Mouse (Mus musculus): ENCODE measurements around the gene Zfp457. TPM values are rescaled to one million over a fixed set of nuclear protein-coding genes. Genes with fewer than 3 reads are reported as not detected.

The Zfp457 gene
- 0.24 and 0.81 TPM in 2 replicates for total RNA-seq (2015)
- 1.6 TPM in 1 of 2 replicates, not detected in the other for total RNA-seq (2017)

DNA sequence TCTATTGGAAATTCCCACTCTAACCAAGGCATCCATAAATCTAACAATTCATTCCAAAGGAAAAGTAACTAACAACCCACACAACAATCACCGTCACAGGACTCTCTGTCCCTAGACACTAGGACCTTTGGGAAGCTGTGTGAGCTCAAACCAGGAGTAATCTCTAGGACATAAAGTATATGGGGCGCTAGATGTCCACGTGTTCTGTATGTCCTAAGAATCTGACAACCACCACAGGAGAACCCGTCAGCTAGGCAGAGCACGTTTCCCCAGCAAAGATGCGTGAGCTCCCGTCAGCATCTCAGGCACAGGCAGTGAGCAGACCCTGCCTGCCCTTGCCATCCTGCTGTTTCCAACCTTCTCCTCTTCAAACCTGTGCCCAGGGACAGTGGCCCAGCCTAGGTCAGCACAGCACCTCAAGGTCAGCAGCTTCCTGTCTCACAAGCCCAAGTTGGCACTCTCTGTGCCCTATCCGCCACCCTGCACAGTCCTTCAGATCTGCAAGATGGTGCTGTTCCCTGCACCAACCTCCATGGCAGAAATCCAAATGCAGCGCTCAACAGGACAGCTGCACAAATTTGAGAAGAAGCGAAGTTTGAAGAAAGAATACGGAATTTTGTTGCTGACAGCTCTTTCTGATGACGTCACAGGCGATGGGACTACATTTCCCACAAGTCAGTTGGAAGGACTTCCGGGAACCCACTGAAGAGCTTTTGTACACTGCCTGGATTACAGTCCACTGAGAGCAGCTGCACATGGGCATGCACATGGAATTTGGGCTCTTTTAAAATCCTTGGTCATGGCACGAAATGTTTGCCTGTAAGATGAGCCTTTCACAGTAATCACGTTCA, at the start of gene Zfp457:
Zfp457 (minus strand) TSS at position 664 of the 851 bp plus-strand sequence.
- ATAC-seq (replicated peaks; ENCODE audit: poor library complexity): peak; percentile 97

DNA sequence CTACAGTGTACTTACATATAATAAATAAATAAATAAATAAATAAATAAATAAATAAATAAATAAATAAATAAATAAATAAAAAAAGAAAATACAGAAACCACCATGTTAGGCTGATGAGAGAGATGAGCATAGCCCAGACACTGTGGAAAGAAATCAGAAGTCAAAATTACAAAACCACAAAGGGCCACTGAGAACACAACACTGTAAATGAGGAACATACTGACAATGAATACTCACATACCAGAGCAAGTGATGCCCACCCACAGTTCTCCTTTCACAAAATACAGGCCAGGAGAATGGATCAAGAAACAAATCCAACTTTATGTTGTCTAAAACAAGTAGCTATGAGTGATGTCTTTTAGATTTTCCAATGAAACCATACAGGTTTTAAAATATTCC, 45.6 kb upstream of the Zfp457 start:
- ATAC-seq (replicated peaks; ENCODE audit: poor library complexity): peak; percentile 72

- ATAC-seq (replicated peaks; ENCODE audit: poor library complexity): peak; percentile 89
Measured at GRCm38 (mm10) chr13:67343422-67343821, 37.1 kb upstream of the Zfp457 start.

DNA sequence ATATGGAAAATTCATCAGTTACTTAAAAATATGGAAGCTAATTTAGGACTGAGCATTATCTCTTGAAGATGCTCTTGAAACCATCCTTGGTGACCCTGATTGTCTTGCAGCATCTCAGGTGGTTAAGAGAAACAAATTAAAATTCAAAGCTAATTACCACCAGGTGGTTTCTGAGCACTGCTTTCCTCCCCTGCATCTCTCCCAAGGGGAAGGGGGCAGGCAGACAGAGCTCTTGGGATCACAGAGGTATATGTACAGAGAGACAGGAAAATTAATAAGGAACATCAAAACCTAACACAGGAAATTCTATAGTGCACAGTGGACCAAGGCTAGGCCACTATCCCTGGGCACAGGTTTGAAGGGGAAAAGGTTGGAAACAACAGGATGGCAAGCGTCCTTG, 26.6 kb upstream of the Zfp457 start:
- peak; percentile 15; the same call in 1 of the 2 replicates for ATAC-seq (replicated peaks; ENCODE audit: poor library complexity)

- ATAC-seq (replicated peaks; ENCODE audit: poor library complexity): peak; percentile 96
Measured at GRCm38 (mm10) chr13:67332019-67332724, 25.9 kb upstream of the Zfp457 start, which contains the start of gene Zfp595. TSS of gene Zfp595 (minus strand) at chr13:67332570.

GRCm38 (mm10) chr13:67306718-67307117, 433 bp upstream of the Zfp457 start:
- peak; percentile 7 for ATAC-seq (replicated peaks; ENCODE audit: poor library complexity)

GRCm38 (mm10) chr13:67278314-67278713, 28.0 kb downstream of the Zfp457 start, which contains the start of gene Zfp458:
TSS of gene Zfp458 (minus strand) at chr13:67278466.
- no peak for ATAC-seq (replicated peaks; ENCODE audit: poor library complexity)

DNA sequence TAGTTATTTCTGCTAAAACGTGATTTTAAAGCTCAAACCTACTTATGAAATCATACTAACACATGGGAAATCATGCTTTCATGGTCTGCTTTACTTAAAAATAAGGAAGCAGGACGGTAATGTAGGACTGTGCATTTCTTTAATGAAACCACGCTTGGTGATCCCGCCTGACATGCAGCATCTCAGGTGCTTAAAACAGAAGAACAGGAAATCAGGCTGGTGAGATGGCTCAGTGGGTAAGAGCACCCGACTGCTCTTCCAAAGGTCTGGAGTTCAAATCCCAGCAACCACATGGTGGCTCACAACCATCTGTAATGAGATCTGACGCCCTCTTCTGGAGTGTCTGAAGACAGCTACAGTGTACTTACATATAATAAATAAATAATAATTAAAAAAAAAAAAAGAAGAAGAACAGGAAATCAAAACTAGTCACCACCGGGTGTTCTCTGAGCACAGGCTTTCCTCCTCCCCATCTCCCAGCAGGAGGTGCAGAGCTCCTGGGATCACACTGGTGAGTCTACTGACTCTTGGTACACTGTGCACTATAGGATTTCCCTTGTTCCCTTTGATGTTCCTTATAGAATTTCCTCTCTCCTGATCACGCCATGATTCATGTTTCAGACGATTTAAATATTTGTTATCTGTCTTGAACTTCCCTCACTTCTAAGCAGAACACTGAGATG, 36.8 kb downstream of the Zfp457 start:
- ATAC-seq (replicated peaks; ENCODE audit: poor library complexity): peak; percentile 46

- peak; percentile 99 for ATAC-seq (replicated peaks; ENCODE audit: poor library complexity)
Measured at GRCm38 (mm10) chr13:67268568-67269369, 37.5 kb downstream of the Zfp457 start.

Other genes with a start within 250 kb of the Zfp457 start
- 4.6 and 6.0 TPM in 2 replicates for gene Zfp712, start 245.3 kb downstream of the Zfp457 start, total RNA-seq (2015)
- gene Zfp712, start 245.3 kb downstream of the Zfp457 start, total RNA-seq (2017): 4.1 and 5.3 TPM in 2 replicates
- gene Zfp708, start 208.5 kb downstream of the Zfp457 start, total RNA-seq (2015): 5.6 and 6.9 TPM in 2 replicates
- 1.0 and 4.0 TPM in 2 replicates for gene Zfp708, start 208.5 kb downstream of the Zfp457 start, total RNA-seq (2017)
- gene Gm28557, start 197.9 kb downstream of the Zfp457 start, total RNA-seq (2015): 2.1 and 3.0 TPM in 2 replicates
- gene Gm28557, start 197.9 kb downstream of the Zfp457 start, total RNA-seq (2017): 3.9 and 4.6 TPM in 2 replicates
- gene Rslcan18, start 190.2 kb downstream of the Zfp457 start, total RNA-seq (2015): 1.3 and 1.6 TPM in 2 replicates
- 0.20 TPM in 1 of 2 replicates, not detected in the other for gene Rslcan18, start 190.2 kb downstream of the Zfp457 start, total RNA-seq (2017)
- 4.1 and 4.7 TPM in 2 replicates for gene Zfp759, start 184.8 kb downstream of the Zfp457 start, total RNA-seq (2015)
- gene Zfp759, start 184.8 kb downstream of the Zfp457 start, total RNA-seq (2017): 4.3 and 8.5 TPM in 2 replicates
- 6.4 and 8.3 TPM in 2 replicates for gene Rsl1, start 133.3 kb downstream of the Zfp457 start, total RNA-seq (2015)
- gene Rsl1, start 133.3 kb downstream of the Zfp457 start, total RNA-seq (2017): 4.9 and 7.2 TPM in 2 replicates
- gene Zfp455, start 112.0 kb downstream of the Zfp457 start, total RNA-seq (2015): 2.2 and 4.7 TPM in 2 replicates
- 0.58 and 3.6 TPM in 2 replicates for gene Zfp455, start 112.0 kb downstream of the Zfp457 start, total RNA-seq (2017)
- gene Zfp458, start 28.0 kb downstream of the Zfp457 start, total RNA-seq (2015): 8.0 and 8.1 TPM in 2 replicates
- 5.7 and 6.4 TPM in 2 replicates for gene Zfp458, start 28.0 kb downstream of the Zfp457 start, total RNA-seq (2017)
- gene Zfp595, start 26.1 kb upstream of the Zfp457 start, total RNA-seq (2015): 5.7 and 8.7 TPM in 2 replicates
- 3.7 and 8.6 TPM in 2 replicates for gene Zfp595, start 26.1 kb upstream of the Zfp457 start, total RNA-seq (2017)
- 0.72 and 1.5 TPM in 2 replicates for gene Gm28044, start 54.1 kb upstream of the Zfp457 start, total RNA-seq (2015)
- 17.2 and 21.1 TPM in 2 replicates for gene Gm28044, start 54.1 kb upstream of the Zfp457 start, total RNA-seq (2017)
- 10.4 and 12.6 TPM in 2 replicates for gene Zfp953, start 54.1 kb upstream of the Zfp457 start, total RNA-seq (2015)
- gene Zfp953, start 54.1 kb upstream of the Zfp457 start, total RNA-seq (2017): 7.4 and 10.9 TPM in 2 replicates
- 1.7 and 2.1 TPM in 2 replicates for gene Gm28041, start 69.2 kb upstream of the Zfp457 start, total RNA-seq (2015)
- gene Gm28041, start 69.2 kb upstream of the Zfp457 start, total RNA-seq (2017): 1.00 and 1.2 TPM in 2 replicates
- gene Zfp456, start 69.3 kb upstream of the Zfp457 start, total RNA-seq (2015): 4.8 and 5.2 TPM in 2 replicates
- gene Zfp456, start 69.3 kb upstream of the Zfp457 start, total RNA-seq (2017): 3.5 and 4.8 TPM in 2 replicates
- gene Zfp429, start 93.3 kb upstream of the Zfp457 start, total RNA-seq (2015): 10.0 and 10.4 TPM in 2 replicates
- gene Zfp429, start 93.3 kb upstream of the Zfp457 start, total RNA-seq (2017): 5.2 and 10.9 TPM in 2 replicates
- 2.2 and 2.5 TPM in 2 replicates for gene Zfp459, start 114.9 kb upstream of the Zfp457 start, total RNA-seq (2015)
- gene Zfp459, start 114.9 kb upstream of the Zfp457 start, total RNA-seq (2017): 0.27 and 0.67 TPM in 2 replicates
- 7.3 and 13.1 TPM in 2 replicates for gene Zfp874a, start 145.1 kb upstream of the Zfp457 start, total RNA-seq (2015)
- gene Zfp874a, start 145.1 kb upstream of the Zfp457 start, total RNA-seq (2017): 10.3 and 13.5 TPM in 2 replicates
- 7.8 and 10.4 TPM in 2 replicates for gene Zfp874b, start 177.8 kb upstream of the Zfp457 start, total RNA-seq (2015)
- 5.9 and 8.1 TPM in 2 replicates for gene Zfp874b, start 177.8 kb upstream of the Zfp457 start, total RNA-seq (2017)
- gene Zfp58, start 194.1 kb upstream of the Zfp457 start, total RNA-seq (2015): 8.5 and 11.6 TPM in 2 replicates
- gene Zfp58, start 194.1 kb upstream of the Zfp457 start, total RNA-seq (2017): 12.3 and 14.5 TPM in 2 replicates
- gene Gm26965, start 219.7 kb upstream of the Zfp457 start, total RNA-seq (2015): not detected in 2 replicates
- not detected in 2 replicates for gene Gm26965, start 219.7 kb upstream of the Zfp457 start, total RNA-seq (2017)
- gene Zfp87, start 219.7 kb upstream of the Zfp457 start, total RNA-seq (2015): 25.4 and 25.5 TPM in 2 replicates
- 12.9 and 22.4 TPM in 2 replicates for gene Zfp87, start 219.7 kb upstream of the Zfp457 start, total RNA-seq (2017)
- gene Zfp748, start 247.3 kb upstream of the Zfp457 start, total RNA-seq (2015): 14.2 and 15.3 TPM in 2 replicates
- 11.5 and 21.2 TPM in 2 replicates for gene Zfp748, start 247.3 kb upstream of the Zfp457 start, total RNA-seq (2017)